Mouse (Mus musculus): ENCODE data around the gene Arhgap22. TPM values are rescaled to one million over a fixed set of nuclear protein-coding genes. Genes with fewer than 3 reads are reported as not detected.

The Arhgap22 gene
- polyA plus RNA-seq, 1 experiment from 2014 or later, result 8.1 TPM

DNA sequence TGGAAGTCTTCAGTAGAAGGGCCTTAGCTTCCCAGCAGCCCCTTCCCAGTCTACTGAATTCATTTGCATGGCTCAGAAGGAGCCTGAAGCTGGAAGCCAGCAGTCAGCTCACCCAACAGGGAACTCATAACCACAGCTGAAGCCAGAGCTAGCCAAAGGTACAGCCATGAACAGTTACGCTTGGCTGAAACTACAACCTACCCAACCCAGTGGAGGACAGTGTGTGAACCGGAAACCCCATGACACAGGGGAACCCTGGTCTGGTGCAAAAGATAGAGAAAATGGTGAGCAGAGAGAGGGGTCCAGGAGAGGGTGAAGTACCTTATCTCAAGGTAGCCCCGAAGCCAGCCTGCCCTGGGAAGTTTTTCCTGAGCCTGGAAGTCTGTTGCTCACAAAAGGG is 17.5 kb downstream of the Arhgap22 start:
- no peak for ATAC-seq (ENCODE audit: low read depth)
- Histone ChIP-seq H3K36me3 (ENCODE audit: control insufficient read depth, insufficient read depth, low read length) (no peaks in the 10 kb centered on the region), H3K4me1 (replicated peaks; ENCODE audit: control insufficient read depth, insufficient read depth, low read length) (no peaks in the 10 kb centered on the region), H3K27me3 (ENCODE audit: control insufficient read depth, insufficient read depth, low read depth, low read length) (no peaks in the 10 kb centered on the region), H3K4me2 (ENCODE audit: low read depth, low read length) (no peak overlapping the region), H3K9ac (ENCODE audit: low read length) (no peak overlapping the region), H3K27ac (ENCODE audit: low read length) (no peak overlapping the region), H3K4me3 (ENCODE audit: low read length) (no peak overlapping the region), H3K9me3 (ENCODE audit: control insufficient read depth, low read length) (no peaks in the 10 kb centered on the region)
- 77% methylated on average over 3 of the region's 3 CpGs for WGBS

DNA sequence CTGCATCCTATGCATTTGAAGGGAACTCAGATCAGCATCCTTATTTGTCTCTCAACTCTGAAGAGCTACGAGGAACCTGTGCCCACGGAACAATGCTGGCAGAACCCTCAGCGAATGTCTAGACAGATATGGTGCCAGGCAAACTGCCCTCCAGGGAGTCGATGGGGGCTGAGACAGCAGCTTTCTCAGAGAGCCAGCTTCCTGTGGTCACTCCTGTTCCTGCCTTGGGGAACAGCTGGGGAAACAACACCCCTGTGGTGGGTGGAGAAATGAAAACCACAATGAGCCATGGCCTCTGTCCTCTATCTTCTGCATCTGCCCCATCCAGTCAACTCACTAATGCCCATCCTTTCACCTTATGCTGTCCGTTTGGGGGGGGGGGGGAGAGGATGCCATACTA is 18.2 kb downstream of the Arhgap22 start:
- Histone ChIP-seq H3K4me1 (replicated peaks; ENCODE audit: control insufficient read depth, insufficient read depth, low read length) (no peaks in the 10 kb centered on the region), H3K9me3 (ENCODE audit: control insufficient read depth, low read length) (no peaks in the 10 kb centered on the region), H3K4me3 (ENCODE audit: low read length) (no peak overlapping the region), H3K9ac (ENCODE audit: low read length) (no peak overlapping the region), H3K4me2 (ENCODE audit: low read depth, low read length) (no peak overlapping the region), H3K36me3 (ENCODE audit: control insufficient read depth, insufficient read depth, low read length) (no peaks in the 10 kb centered on the region), H3K27ac (ENCODE audit: low read length) (no peak overlapping the region), H3K27me3 (ENCODE audit: control insufficient read depth, insufficient read depth, low read depth, low read length) (no peaks in the 10 kb centered on the region)
- 73% methylated on average over 4 of the region's 5 CpGs for WGBS
- no peak for ATAC-seq (ENCODE audit: low read depth)

- no peak for ATAC-seq (ENCODE audit: low read depth)
- Histone ChIP-seq H3K27me3 (ENCODE audit: control insufficient read depth, insufficient read depth, low read depth, low read length) (no peaks in the 10 kb centered on the region), H3K4me3 (ENCODE audit: low read length) (no peak overlapping the region), H3K9me3 (ENCODE audit: control insufficient read depth, low read length) (no peaks in the 10 kb centered on the region), H3K9ac (ENCODE audit: low read length) (no peak overlapping the region), H3K4me1 (replicated peaks; ENCODE audit: control insufficient read depth, insufficient read depth, low read length) (no peaks in the 10 kb centered on the region), H3K36me3 (ENCODE audit: control insufficient read depth, insufficient read depth, low read length) (no peaks in the 10 kb centered on the region), H3K4me2 (ENCODE audit: low read depth, low read length) (no peak overlapping the region), H3K27ac (ENCODE audit: low read length) (no peak overlapping the region)
- WGBS, result 77% methylated on average over 6 of the region's 6 CpGs
Observed at GRCm38 (mm10) chr14:33235661-33236060, 21.8 kb downstream of the Arhgap22 start.

DNA sequence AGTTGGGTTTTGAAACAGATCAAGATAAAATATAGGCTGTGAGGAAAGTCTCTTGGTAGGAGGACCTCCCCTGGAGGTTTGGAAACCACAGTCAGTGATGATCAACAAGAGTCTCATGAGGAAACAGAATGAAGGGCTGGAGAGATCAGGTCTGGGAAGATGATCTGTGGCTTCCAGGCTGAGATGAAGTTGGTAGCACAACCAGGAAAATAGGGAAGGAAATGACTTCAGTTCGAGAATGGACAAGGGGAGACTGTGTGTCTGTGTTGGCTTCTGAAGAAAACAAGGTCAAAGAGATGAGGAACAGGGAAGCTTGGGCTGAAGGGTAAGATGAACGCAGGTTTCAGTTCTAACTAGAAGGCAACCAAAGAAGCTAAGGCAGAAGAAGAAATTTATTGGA is 26.6 kb downstream of the Arhgap22 start:
- no peak for ATAC-seq (ENCODE audit: low read depth)
- H3K4me2 ChIP-seq (ENCODE audit: low read depth, low read length), result no peak overlapping the region
- H3K9ac ChIP-seq (ENCODE audit: low read length), result no peak overlapping the region
- no peaks in the 10 kb centered on the region for H3K4me1 ChIP-seq (replicated peaks; ENCODE audit: control insufficient read depth, insufficient read depth, low read length)
- H3K9me3 ChIP-seq (ENCODE audit: control insufficient read depth, low read length), result no peaks in the 10 kb centered on the region
- no peaks in the 10 kb centered on the region for H3K27me3 ChIP-seq (ENCODE audit: control insufficient read depth, insufficient read depth, low read depth, low read length)
- WGBS, result 60% methylated on average over 2 of the region's 2 CpGs
- no peak overlapping the region for H3K4me3 ChIP-seq (ENCODE audit: low read length)
- H3K36me3 ChIP-seq (ENCODE audit: control insufficient read depth, insufficient read depth, low read length), result no peaks in the 10 kb centered on the region
- H3K27ac ChIP-seq (ENCODE audit: low read length), result no peak overlapping the region

GRCm38 (mm10) chr14:33243261-33243660 is 29.4 kb downstream of the Arhgap22 start:
- ATAC-seq (ENCODE audit: low read depth), result no peak
- Histone ChIP-seq H3K4me3 (ENCODE audit: low read length) (no peak overlapping the region), H3K27me3 (ENCODE audit: control insufficient read depth, insufficient read depth, low read depth, low read length) (no peaks in the 10 kb centered on the region), H3K4me2 (ENCODE audit: low read depth, low read length) (no peak overlapping the region), H3K4me1 (replicated peaks; ENCODE audit: control insufficient read depth, insufficient read depth, low read length) (no peaks in the 10 kb centered on the region), H3K9me3 (ENCODE audit: control insufficient read depth, low read length) (no peaks in the 10 kb centered on the region), H3K36me3 (ENCODE audit: control insufficient read depth, insufficient read depth, low read length) (no peaks in the 10 kb centered on the region), H3K27ac (ENCODE audit: low read length) (no peak overlapping the region), H3K9ac (ENCODE audit: low read length) (no peak overlapping the region)
- 58% methylated on average over 2 of the region's 2 CpGs for WGBS

DNA sequence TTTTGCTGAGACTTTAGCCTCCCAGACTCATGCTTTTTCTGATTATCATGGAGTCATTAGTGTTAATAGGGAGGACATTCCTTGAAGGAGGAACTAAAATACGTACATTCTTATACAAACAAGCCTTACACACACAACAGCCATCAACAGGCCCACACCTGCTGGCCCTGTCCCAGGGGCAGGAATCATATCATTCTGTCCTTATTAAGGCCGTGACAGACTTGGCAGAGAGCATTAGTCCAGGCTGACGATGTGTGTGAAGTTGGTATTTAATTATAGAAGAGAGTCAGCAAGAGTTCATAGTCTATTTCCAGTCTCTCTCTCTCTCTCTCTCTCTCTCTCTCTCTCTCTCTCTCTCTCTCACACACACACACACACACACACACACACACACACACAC is 30.7 kb downstream of the Arhgap22 start:
- no peak for ATAC-seq (ENCODE audit: low read depth)
- 46% methylated on average over 3 of the region's 3 CpGs for WGBS
- Histone ChIP-seq H3K4me2 (ENCODE audit: low read depth, low read length) (no peak overlapping the region), H3K4me1 (replicated peaks; ENCODE audit: control insufficient read depth, insufficient read depth, low read length) (no peaks in the 10 kb centered on the region), H3K9ac (ENCODE audit: low read length) (no peak overlapping the region), H3K36me3 (ENCODE audit: control insufficient read depth, insufficient read depth, low read length) (no peaks in the 10 kb centered on the region), H3K27me3 (ENCODE audit: control insufficient read depth, insufficient read depth, low read depth, low read length) (no peaks in the 10 kb centered on the region), H3K4me3 (ENCODE audit: low read length) (no peak overlapping the region), H3K27ac (ENCODE audit: low read length) (no peak overlapping the region), H3K9me3 (ENCODE audit: control insufficient read depth, low read length) (no peaks in the 10 kb centered on the region)

DNA sequence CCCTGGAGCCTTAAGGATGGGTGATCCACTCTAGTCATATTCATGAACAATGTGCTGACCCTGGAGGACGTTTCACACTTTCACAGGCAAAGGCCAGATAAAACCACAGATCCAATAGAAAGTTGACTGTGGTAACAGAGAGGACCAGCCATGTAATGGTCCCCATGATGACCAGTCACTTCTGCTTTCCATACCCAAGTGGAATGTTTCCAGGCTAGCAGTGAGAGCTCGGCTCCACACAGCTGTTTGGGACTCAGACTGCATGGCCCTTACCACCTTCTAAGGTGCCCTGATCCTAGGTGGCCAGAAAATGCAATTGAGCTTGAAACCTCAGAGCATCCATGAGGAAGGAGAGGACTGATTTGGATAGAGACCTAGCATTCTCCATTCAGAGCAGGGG is 31.1 kb downstream of the Arhgap22 start:
- ATAC-seq (ENCODE audit: low read depth), result no peak
- WGBS, result 67% methylated on average over 2 of the region's 2 CpGs
- no peaks in the 10 kb centered on the region for H3K4me1 ChIP-seq (replicated peaks; ENCODE audit: control insufficient read depth, insufficient read depth, low read length)
- no peak overlapping the region for H3K4me2 ChIP-seq (ENCODE audit: low read depth, low read length)
- H3K9me3 ChIP-seq (ENCODE audit: control insufficient read depth, low read length), result no peaks in the 10 kb centered on the region
- no peak overlapping the region for H3K4me3 ChIP-seq (ENCODE audit: low read length)
- H3K9ac ChIP-seq (ENCODE audit: low read length), result no peak overlapping the region
- H3K27me3 ChIP-seq (ENCODE audit: control insufficient read depth, insufficient read depth, low read depth, low read length), result no peaks in the 10 kb centered on the region
- H3K27ac ChIP-seq (ENCODE audit: low read length), result no peak overlapping the region
- no peaks in the 10 kb centered on the region for H3K36me3 ChIP-seq (ENCODE audit: control insufficient read depth, insufficient read depth, low read length)

DNA sequence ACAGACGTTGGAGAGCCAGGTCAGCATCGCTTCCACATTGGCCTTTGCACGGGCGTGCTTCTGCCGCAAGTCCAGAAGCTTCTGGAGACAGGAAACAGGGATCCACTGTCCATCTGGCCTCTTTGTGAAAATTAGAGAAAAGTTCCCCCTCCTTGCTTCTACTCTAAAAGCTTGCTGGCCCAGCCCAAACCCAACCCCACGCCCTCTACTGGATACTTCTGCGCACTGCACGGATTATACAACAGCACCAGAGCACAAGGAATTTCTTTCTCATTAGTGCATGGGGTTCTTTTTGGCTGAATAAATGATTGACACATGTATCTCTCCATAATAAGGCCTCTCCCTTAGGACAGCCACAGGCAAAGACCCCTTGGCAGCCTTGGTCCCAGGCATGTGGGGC is 32.6 kb downstream of the Arhgap22 start:
- Histone ChIP-seq H3K36me3 (ENCODE audit: control insufficient read depth, insufficient read depth, low read length) (no peaks in the 10 kb centered on the region), H3K4me2 (ENCODE audit: low read depth, low read length) (no peak overlapping the region), H3K27ac (ENCODE audit: low read length) (no peak overlapping the region), H3K4me3 (ENCODE audit: low read length) (no peak overlapping the region), H3K9me3 (ENCODE audit: control insufficient read depth, low read length) (no peaks in the 10 kb centered on the region), H3K4me1 (replicated peaks; ENCODE audit: control insufficient read depth, insufficient read depth, low read length) (peaks cover 7% of the 10 kb centered on the region; the same call in 1 of the 2 replicates), H3K27me3 (ENCODE audit: control insufficient read depth, insufficient read depth, low read depth, low read length) (peaks cover 7% of the 10 kb centered on the region; the same call in 1 of the 2 replicates), H3K9ac (ENCODE audit: low read length) (no peak overlapping the region)
- no peak for ATAC-seq (ENCODE audit: low read depth)
- WGBS, result 38% methylated on average over 8 of the region's 8 CpGs

DNA sequence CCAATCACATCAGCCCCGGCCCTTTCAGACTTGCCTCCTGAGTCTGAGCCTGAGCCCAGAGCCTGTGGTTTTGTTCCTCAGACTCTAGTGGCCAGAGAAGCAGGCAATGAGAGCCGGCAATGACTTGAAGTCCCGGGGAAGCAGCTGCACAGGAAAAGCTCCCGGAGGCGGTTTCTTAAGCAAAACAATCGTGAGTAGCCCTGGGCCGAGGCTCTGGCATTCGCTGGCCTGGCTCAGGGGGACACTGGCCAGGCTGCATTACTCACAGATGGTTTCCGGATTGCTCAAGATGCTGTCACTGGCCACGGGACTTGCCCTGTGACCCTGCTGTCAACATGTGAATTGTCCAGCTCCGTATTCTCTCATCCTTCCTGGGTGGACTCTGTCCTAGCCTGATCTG is 33.8 kb downstream of the Arhgap22 start:
- peak; percentile 38; the same call in 1 of the 2 replicates for ATAC-seq (ENCODE audit: low read depth)
- Histone ChIP-seq H3K27ac (ENCODE audit: low read length) (no peak overlapping the region), H3K27me3 (ENCODE audit: control insufficient read depth, insufficient read depth, low read depth, low read length) (peaks cover 7% of the 10 kb centered on the region; the same call in 1 of the 2 replicates), H3K4me2 (ENCODE audit: low read depth, low read length) (no peak overlapping the region), H3K4me3 (ENCODE audit: low read length) (no peak overlapping the region), H3K9me3 (ENCODE audit: control insufficient read depth, low read length) (no peaks in the 10 kb centered on the region), H3K4me1 (replicated peaks; ENCODE audit: control insufficient read depth, insufficient read depth, low read length) (peaks cover 7% of the 10 kb centered on the region; the same call in 1 of the 2 replicates), H3K36me3 (ENCODE audit: control insufficient read depth, insufficient read depth, low read length) (no peaks in the 10 kb centered on the region), H3K9ac (ENCODE audit: low read length) (0 out of 2 replicates have a peak overlapping the region, but pooled peaks have one; percentile 32)
- 18% methylated on average over 11 of the region's 11 CpGs for WGBS

DNA sequence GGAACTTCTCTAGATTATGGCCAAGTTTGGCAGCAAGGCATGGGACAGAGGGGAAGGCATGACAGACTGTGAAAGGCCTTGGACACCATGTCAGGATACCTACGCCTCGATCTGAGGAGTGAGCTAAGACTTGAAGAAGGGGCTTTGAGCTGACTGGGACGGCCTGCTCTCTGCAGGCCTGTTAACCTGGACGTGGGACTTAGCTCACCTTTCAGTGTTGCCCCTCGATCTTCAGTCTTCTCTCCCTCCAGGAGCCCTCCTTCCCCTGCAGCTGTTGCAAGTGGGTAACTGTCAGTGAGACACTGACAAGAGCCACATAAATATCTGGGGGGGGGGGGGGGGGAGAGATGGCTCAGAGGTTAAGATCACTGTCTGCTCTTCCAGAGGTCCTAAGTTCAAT is 34.9 kb downstream of the Arhgap22 start:
- Histone ChIP-seq H3K9ac (ENCODE audit: low read length) (no peak overlapping the region), H3K4me2 (ENCODE audit: low read depth, low read length) (no peak overlapping the region), H3K4me1 (replicated peaks; ENCODE audit: control insufficient read depth, insufficient read depth, low read length) (peaks cover 7% of the 10 kb centered on the region; the same call in 1 of the 2 replicates), H3K9me3 (ENCODE audit: control insufficient read depth, low read length) (no peaks in the 10 kb centered on the region), H3K4me3 (ENCODE audit: low read length) (no peak overlapping the region), H3K27ac (ENCODE audit: low read length) (no peak overlapping the region), H3K36me3 (ENCODE audit: control insufficient read depth, insufficient read depth, low read length) (no peaks in the 10 kb centered on the region), H3K27me3 (ENCODE audit: control insufficient read depth, insufficient read depth, low read depth, low read length) (peaks cover 7% of the 10 kb centered on the region; the same call in 1 of the 2 replicates)
- ATAC-seq (ENCODE audit: low read depth), result no peak
- 76% methylated on average over 5 of the region's 5 CpGs for WGBS

Measured in lung, embryonic 16.5 days (tissue).